Mouse (Mus musculus) telencephalon, adult 2 months (tissue): ENCODE measurements around the gene 1700014D04Rik.
"Not testable (repeated sequence)": the region's sequence is repeated elsewhere in the genome, so short reads cannot be mapped to it uniquely, and the experiment has no call there.

Experiments
- DNase-seq: peaks from one replicate; pipeline ENCODE4 v3.0.0-alpha.2; 2011; ENCODE audit warnings: low read depth, low spot score

Gene 1700014D04Rik

GRCm38 (mm10) chr13:59735190-59735589 is 11.4 kb downstream of the 1700014D04Rik start:
- no peak for DNase-seq

GRCm38 (mm10) chr13:59734347-59734746 is 12.2 kb downstream of the 1700014D04Rik start:
- DNase-seq, result not testable (repeated sequence)

GRCm38 (mm10) chr13:59733936-59734335 is 12.6 kb downstream of the 1700014D04Rik start:
- DNase-seq, result no peak

GRCm38 (mm10) chr13:59731652-59732051 is 14.9 kb downstream of the 1700014D04Rik start, which contains the start of gene Spata31d1d:
Gene Spata31d1d, minus strand, starts transcription at chr13:59731752.
- DNase-seq, result no peak

- DNase-seq, result peak; percentile 58
These were observed 18.0 kb downstream of the 1700014D04Rik start for GRCm38 (mm10) chr13:59728378-59729093.

- DNase-seq, result no peak
These were observed 20.2 kb downstream of the 1700014D04Rik start for GRCm38 (mm10) chr13:59726139-59726867.

GRCm38 (mm10) chr13:59722089-59722488 is 24.5 kb downstream of the 1700014D04Rik start:
- not testable (repeated sequence) for DNase-seq

GRCm38 (mm10) chr13:59719475-59719874 is 27.1 kb downstream of the 1700014D04Rik start:
- DNase-seq, result no peak

GRCm38 (mm10) chr13:59718857-59719440 is 27.6 kb downstream of the 1700014D04Rik start:
- not testable (repeated sequence) for DNase-seq

GRCm38 (mm10) chr13:59713710-59714109 is 32.8 kb downstream of the 1700014D04Rik start:
- no peak for DNase-seq

- not testable (repeated sequence) for DNase-seq
These were observed 34.6 kb downstream of the 1700014D04Rik start, which contains the start of gene Spata31d1b for GRCm38 (mm10) chr13:59711984-59712383. Gene Spata31d1b, plus strand, starts transcription at chr13:59712284.

GRCm38 (mm10) chr13:59710230-59710629 is 36.3 kb downstream of the 1700014D04Rik start, which contains the start of gene Spata31d1a:
Gene Spata31d1a, minus strand, starts transcription at chr13:59710330.
- DNase-seq, result no peak

- DNase-seq, result no peak
These were observed 42.0 kb downstream of the 1700014D04Rik start for GRCm38 (mm10) chr13:59704562-59704961.

GRCm38 (mm10) chr13:59703514-59703913 is 43.0 kb downstream of the 1700014D04Rik start:
- peak; percentile 50 for DNase-seq

- DNase-seq, result not testable (repeated sequence)
These were observed 46.4 kb downstream of the 1700014D04Rik start for GRCm38 (mm10) chr13:59700137-59700536.

GRCm38 (mm10) chr13:59699131-59699530 is 47.4 kb downstream of the 1700014D04Rik start:
- DNase-seq, result no peak

- no peak for DNase-seq
These were observed 50.8 kb downstream of the 1700014D04Rik start for GRCm38 (mm10) chr13:59695781-59696180.

- DNase-seq, result no peak
These were observed 52.5 kb downstream of the 1700014D04Rik start, which contains the start of gene 4921517D22Rik for GRCm38 (mm10) chr13:59694008-59694407. Gene 4921517D22Rik, minus strand, starts transcription at chr13:59694108.

GRCm38 (mm10) chr13:59691478-59691877 is 55.1 kb downstream of the 1700014D04Rik start:
- no peak for DNase-seq
